Mouse (Mus musculus) brown adipose tissue, adult 24 weeks (tissue): ENCODE measurements at regions not wholly inside any gene's neighbourhood (a gene's known extent, or its start where the extent isn't known, plus 50 kb on each side); places are given as distances from the start of the nearest gene placed in this dataset.
A peak's percentile ranks its signal among the peaks of the same experiment; 100 is the strongest.

Source experiments
- H3K27ac ChIP-seq: fragments of 200-500 bp; replicated peaks from 2 replicates; pipeline ENCODE4 v1.5.1; 2012; ENCODE audit warnings: low read depth, mild to moderate bottlenecking, low read length
- H3K4me1 ChIP-seq: fragments of 200-500 bp; 2 replicates; pipeline ENCODE4 v1.6.1; 2012; ENCODE audit warnings: low read length, mixed read lengths; ENCODE audit not compliant: control insufficient read depth, insufficient read depth, insufficient read length
- H3K4me3 ChIP-seq: fragments of 200-500 bp; 2 replicates; pipeline ENCODE4 v1.5.1; 2012; ENCODE audit warnings: low read depth, mild to moderate bottlenecking, low read length, moderate library complexity; ENCODE audit not compliant: insufficient read depth

DNA sequence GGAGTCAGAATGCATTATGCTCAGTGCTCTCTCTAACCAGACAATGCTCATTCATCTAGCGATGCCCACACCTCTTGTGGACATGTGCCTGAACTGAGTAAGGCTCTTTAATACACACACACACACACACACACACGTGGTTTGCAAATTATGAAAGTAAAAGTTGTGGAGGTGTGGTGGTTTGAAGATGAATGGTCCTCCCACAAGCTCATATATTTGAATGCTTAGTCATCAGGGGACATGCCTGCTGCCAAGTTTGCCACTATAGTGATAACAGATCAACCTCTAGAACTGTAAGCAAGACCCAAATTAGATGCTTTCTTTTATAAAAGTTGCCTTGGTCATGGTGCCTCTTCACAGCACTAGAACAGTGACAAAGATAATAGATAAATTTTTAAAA is 112.5 kb upstream of the L3mbtl4 start:
- Histone ChIP-seq H3K4me1 (no peaks in the 10 kb centered on the region), H3K27ac (no peak overlapping the region), H3K4me3 (no peak overlapping the region)

DNA sequence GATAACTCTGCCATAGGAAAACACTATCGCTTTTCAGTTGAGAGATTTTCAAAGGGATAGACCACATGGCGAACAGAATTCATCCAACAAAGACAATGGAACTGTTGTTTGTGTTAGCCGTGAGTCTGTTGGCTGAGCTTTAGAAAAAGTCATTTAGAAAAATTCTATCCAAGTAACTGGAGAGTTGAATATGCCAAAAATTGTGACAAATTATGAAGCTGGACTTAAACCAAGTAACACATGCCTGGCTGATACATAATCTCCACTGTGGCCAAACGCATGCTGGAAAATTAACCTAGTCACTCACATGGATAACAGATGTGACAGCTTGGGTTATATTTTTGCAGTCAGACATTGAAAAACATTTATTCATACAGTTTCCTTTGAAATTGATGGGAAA is 110.1 kb upstream of the L3mbtl4 start:
- Histone ChIP-seq H3K4me1 (no peaks in the 10 kb centered on the region), H3K27ac (no peak overlapping the region), H3K4me3 (no peak overlapping the region)

DNA sequence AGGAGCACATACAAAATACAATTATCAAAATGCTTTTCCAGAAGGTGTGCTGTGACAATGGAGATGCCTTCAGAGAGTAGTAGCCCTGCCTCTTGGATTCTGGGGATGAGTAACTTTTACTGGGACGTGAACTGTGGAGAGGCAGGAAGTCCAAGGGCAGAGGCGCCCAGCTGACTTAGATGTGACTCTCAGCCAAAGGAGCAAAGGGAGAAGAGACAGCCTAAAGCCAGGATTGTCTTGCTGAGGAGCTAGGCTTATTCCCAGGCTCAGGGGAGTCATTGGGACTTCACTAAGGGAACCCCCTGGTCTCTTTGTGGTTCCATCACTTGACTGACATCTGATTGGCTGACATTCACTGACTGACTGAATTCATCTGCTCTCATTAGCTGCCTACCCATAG is 108.9 kb upstream of the L3mbtl4 start:
- Histone ChIP-seq H3K27ac (peak overlapping the region; percentile 8; the same call in 1 of the 2 replicates), H3K4me3 (no peak overlapping the region), H3K4me1 (no peaks in the 10 kb centered on the region)

DNA sequence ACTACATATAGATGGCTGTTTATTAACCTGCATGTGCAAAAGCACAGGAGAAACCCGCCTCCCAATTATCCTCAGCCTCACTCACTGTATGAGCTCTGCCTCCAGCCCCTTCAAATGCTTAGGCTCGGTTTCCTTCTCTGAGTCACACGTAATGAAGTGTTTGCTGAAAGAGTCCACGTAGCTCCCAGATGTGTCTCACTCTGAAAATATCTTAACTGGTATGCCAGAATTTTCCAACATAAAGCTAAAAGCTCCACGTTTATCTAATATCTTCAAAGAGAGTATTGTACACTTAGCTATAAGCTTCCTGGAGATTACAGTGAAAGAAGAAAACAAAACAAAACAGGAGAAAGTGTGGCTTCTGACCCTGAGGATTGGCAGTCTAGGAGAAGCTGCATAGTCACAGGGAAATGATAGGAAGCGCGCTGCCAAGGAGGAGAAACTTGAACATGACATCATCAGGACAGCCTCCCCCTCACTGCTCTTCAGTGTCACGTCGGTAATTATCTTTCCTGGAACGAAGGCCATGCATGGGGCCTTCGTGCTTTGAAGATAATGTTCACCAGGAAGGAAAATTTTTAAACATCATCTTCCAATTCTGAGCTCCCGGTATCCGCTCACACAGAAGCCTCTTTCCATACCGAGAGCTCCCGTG is 108.3 kb upstream of the L3mbtl4 start:
- Histone ChIP-seq H3K4me1 (no peaks in the 10 kb centered on the region), H3K27ac (no peak overlapping the region), H3K4me3 (no peak overlapping the region)

DNA sequence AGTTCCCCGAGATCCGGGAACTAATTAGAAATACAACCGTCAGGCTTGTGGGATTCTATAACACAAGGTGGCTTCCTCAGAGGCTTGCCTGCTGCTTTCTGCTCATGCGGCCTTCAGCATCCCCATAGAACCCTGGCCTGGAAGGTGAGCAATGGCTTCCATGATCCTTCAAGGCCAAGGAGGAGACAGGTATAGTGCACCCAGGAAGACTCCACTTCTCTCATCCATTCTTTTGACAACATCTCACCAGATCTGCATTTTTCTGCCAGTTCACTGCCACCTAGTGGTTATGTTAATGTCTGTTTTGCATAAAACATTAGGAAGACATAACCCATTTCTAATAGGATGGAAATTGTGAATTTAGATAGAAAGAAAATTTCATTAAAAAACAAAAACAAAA is 107.2 kb upstream of the L3mbtl4 start:
- Histone ChIP-seq H3K4me3 (no peak overlapping the region), H3K4me1 (no peaks in the 10 kb centered on the region), H3K27ac (no peak overlapping the region)

DNA sequence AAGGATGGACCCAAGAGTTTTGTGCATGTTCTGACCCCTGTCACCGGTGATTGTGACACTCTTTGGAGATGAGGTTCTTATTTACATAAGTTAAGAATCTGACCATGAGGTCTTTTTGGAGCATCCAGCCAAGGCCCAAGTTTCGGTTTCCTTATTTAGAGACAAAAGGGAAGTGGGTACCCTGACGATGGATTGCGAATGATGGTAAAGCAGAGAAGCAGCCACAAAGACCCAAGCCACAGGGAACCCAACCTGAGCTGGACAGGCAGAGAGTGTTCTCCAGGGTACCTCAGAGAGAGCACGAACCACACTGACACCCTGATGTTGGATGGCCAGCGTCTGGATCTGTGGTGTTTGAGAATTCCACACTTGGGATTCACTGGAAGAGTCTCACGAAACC is 100.8 kb upstream of the L3mbtl4 start:
- H3K27ac ChIP-seq = no peak overlapping the region
- no peak overlapping the region for H3K4me3 ChIP-seq
- no peaks in the 10 kb centered on the region for H3K4me1 ChIP-seq

DNA sequence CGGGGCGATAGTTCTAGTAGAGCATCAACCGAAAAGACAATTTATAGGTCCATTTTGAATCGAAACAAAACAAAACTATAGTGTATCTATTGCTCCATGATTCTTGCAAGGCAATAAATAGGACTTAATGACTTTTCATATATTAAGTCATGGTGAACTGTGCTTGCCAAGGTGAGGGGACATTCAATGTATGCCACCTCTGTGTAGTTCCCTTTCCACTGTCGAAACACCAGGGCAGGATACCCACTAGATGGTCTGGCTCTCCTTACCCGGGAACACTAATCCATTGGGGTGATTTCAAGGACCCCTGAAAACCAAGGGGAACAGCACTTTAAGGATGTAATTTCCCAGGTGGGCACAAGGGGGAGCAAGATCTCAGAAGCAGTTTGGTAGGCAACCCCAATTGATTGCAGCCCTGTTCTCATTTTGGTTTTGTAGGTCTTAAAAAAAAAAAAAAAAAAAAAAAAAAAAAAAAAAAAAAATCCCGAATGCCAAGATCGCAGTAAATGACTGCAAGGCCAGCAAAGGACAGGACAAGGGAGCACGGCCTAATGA is 96.9 kb upstream of the L3mbtl4 start:
- no peak overlapping the region for H3K4me3 ChIP-seq
- no peaks in the 10 kb centered on the region for H3K4me1 ChIP-seq
- H3K27ac ChIP-seq = no peak overlapping the region

DNA sequence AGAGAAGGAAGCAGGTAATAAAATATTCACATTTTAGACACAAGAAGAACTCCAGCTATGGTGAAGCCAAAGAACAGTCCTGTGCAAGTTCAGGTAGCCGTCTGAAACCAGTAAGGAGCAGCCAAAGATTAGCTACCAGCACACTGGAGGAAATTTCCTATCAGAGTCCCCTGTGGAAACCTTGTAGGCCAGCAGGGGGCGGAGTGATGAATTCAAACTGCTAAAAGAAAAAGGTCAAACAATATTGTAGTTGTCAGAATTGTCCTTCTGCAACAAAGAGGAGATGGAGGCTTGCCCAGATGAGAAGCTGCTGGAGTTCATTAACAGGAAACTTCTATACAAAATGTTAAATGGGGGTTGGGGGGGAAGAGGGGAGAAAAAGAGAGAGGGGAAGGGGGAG is 95.8 kb upstream of the L3mbtl4 start:
- Histone ChIP-seq H3K4me1 (no peaks in the 10 kb centered on the region), H3K4me3 (no peak overlapping the region), H3K27ac (no peak overlapping the region)

DNA sequence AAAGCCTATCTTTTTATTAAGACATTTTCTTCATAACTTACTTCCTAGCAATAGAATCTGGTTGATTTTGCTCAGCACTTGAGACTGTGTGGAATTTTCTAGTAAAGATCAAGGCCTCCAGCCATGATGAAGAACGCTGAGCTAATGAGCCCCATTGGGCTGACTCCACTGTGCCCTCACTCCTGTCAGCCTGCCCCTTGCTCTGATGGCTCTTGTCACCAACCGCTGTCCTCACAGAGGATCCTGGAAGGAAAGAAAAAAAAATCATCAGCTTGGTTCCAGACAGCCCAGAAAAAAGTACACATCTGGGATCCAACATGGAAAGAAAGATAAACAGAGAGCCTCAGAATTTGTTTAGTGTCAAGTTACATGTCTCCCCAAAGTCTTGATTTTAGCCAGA is 88.2 kb upstream of the L3mbtl4 start:
- no peak overlapping the region for H3K27ac ChIP-seq
- H3K4me3 ChIP-seq = no peak overlapping the region
- no peaks in the 10 kb centered on the region for H3K4me1 ChIP-seq

DNA sequence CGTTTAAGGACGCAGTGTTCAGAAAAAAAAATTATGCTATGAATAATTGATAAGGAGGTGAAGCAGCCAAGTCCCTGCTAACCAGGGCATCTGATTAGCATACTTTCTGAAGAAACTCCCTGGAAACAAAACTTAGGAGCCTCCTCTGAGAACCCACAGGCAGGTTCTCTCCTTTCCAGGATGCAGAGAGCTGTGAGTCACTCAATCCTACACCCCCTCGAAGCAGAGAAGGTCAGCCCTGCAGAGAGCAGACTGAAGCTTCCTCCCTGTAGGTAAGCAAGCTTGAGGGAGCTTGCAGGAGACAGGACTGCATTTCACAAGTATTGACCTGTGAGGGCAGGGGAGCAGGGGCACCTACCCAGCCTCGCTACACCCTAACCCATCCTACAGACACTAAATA is 83.7 kb upstream of the L3mbtl4 start:
- Histone ChIP-seq H3K27ac (no peak overlapping the region), H3K4me1 (no peaks in the 10 kb centered on the region), H3K4me3 (no peak overlapping the region)

DNA sequence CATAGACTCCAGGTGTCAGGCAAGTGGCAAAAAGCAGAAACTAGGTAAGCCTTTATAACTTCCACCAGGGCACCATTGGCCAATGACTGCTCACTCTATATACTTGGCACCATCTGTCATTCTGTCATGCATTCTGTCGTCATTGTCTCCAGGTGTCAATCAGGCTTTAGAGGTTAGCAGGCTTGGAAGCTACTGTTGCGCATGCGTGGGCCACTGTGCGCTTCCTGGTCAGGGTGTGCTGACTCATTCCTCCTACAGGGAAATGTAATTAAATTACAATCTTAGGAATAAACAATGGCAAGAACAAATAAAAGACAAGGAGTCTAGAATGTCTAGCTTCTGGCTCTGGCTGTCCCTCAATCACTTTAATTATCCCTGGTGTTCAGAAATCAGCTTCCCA is 68.1 kb upstream of the L3mbtl4 start:
- Histone ChIP-seq H3K4me1 (no peaks in the 10 kb centered on the region), H3K4me3 (no peak overlapping the region), H3K27ac (no peak overlapping the region)

DNA sequence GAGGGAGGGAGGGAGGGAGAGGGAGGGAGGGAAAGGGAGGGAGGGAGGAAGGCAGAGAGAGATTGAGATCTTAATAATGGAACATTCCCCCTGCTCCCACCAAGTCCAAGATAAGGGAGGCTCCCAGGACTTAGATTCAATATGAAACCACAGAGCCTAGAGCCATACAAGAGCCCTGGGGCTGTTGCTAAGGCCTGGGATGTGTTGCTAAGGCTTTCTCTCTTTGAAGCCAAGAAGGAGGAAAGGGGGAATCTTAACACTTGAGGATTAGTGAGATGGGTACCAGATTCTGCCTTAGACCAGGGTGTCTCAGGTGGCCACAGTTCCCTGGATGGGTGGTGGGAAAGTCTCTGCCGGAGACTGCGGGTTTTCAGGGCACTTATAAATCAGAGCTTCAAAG is 64.8 kb upstream of the L3mbtl4 start:
- H3K4me1 ChIP-seq = no peaks in the 10 kb centered on the region
- no peak overlapping the region for H3K27ac ChIP-seq
- no peak overlapping the region for H3K4me3 ChIP-seq

DNA sequence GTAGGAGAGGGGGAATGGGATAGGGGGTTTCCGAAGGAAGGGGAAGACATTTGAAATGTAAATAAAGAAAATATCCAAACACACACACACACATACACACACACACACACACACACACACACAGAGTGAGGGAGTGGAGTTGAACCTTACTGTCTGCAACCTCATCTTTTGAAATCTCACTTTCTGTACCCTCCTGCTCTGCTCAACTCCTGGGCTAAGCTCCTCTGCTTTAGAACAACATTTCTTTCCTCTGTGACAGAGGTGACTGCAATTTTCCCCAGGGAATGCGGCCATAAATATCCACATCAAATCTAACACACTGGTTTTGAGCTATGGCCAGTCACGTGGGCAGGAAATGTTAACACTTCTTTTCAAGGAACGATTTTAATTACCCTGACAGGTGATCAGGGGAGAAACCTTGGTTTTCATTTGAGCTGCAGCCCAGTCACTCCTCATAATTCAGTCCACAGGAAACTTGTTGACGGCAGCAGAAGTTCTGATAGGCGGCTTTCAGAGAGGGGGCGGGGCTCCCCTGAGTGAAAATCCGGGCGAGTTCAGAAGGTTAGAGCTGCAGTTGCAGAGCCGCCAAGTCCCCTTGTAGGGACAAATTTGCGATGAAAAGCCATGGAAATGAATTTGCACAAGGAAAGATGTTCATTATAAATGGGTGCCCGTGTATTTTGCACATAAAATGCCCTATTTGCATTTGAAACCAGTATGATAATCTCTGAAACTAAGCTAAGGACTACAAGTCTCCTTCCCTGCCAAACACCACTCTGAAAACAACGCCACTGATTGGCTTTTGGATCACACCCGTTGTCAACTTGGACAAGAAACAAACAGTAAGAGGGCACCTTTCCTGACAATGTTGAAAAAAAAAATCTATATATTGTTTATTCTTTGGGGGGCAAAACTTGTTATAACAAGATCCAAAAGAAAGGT is 63.0 kb upstream of the L3mbtl4 start:
- Histone ChIP-seq H3K4me3 (peak overlapping the region; percentile 54), H3K4me1 (no peaks in the 10 kb centered on the region), H3K27ac (peak overlapping the region; percentile 84)

DNA sequence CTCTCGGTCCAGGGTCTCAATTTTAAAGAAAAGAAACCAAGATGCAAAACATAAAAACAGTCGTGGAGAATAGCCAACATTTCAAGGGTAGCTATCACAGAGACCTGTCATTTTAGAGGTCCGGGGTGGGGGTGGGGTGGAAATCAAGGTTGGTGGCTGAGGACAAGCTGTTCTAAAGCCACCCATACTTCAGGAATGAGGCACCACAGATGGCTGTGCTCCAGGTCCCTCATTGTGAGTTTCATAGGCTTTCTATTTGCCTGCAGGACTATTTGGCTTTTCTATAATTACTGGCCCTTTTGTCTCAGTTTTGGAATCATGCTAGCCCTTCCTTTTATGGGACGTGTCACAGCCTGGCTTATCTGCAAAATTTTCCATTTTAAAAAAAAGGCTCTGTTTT is 55.4 kb upstream of the L3mbtl4 start:
- no peak overlapping the region for H3K27ac ChIP-seq
- H3K4me3 ChIP-seq = no peak overlapping the region
- H3K4me1 ChIP-seq = no peaks in the 10 kb centered on the region

DNA sequence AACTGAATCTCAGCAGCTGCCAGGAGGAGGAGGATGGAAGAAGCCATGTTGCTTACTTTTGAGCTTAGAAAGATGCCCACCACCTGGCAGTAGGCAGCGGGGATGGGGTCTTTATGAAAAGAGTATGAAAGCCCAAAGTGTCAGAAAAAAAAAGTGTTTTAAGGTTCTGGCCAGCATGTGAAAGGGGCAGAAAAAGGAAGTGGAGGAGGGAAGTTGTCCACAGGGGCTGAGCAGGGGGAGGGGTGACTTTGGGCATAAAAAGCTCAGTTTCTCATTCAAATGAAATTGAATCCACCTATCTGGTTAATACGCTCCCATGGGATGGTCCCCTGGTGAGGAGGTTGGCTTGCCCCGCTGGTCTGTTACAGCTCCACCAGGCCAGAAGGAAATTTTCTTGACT is 50.4 kb upstream of the L3mbtl4 start:
- no peak overlapping the region for H3K27ac ChIP-seq
- H3K4me3 ChIP-seq = no peak overlapping the region
- no peaks in the 10 kb centered on the region for H3K4me1 ChIP-seq
